11 mouse cellular contexts compared by ENCODE assay signal in the genomic region with DNA sequence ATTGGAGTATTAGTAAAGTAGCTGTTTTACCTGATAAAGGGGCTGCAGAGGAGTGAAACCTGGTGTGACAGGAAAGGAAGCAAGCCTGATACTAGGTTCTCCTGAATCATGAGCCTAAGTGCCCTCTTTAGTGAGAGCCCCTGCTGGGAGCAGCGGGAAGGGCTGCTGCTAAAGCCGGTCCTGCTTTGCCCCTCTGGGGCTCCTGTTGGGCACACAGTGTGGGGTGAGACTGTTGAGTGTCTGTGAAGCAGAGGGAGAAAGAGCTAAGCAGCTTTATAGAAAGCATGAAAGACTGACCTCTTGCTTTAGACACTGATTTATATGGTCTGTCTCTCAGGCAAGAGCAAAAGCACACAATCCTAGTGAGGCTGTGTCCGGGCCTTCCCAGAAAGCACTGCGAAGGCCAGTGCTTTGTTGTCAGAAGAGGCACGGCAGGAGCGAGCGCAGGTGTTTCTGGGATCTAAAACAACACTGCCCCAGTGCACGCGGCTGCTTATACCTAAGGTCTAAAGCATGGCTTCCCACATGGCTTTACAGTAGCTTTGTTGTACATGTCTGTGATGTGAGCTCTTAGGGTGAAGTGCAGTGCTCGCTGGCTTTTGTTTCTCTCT. TPM values are rescaled to one million over a fixed set of nuclear protein-coding genes. Genes with fewer than 3 reads are reported as not detected.
A peak's percentile ranks its signal among the peaks of the same experiment; 100 is the strongest.
DNase-seq lines count a peak whose midpoint lies in the region; ATAC-seq and TF ChIP-seq lines count a peak whose summit lies in the region.
"Had no signal": no experiment of that assay in that cellular context is flagged by ENCODE, and none has a peak within 500 bp of the region (broad histone marks: within the 10 kb centered on the region; RNA-seq: fewer than 3 reads in every experiment).

No protein-coding gene starts in this region.

- no peaks in the 10 kb centered on the region for H3K27me3 ChIP-seq in heart, postnatal 0 days (ENCODE audit: control insufficient read depth, insufficient read depth, low read length)
- no peaks in the 10 kb centered on the region for H3K27me3 ChIP-seq in forebrain, embryonic 12.5 days
- H3K27me3 ChIP-seq in limb, embryonic 12.5 days: no peaks in the 10 kb centered on the region
- no peaks in the 10 kb centered on the region for H3K27me3 ChIP-seq in stomach, postnatal 0 days (ENCODE audit: control insufficient read depth, insufficient read depth, low read length)
- H3K27me3 ChIP-seq: CH12.LX had no signal

- TF ChIP-seq CTCF in heart, postnatal 0 days (IDR thresholded peaks at IDR 0.05; ENCODE audit: low read depth): no peak
- TF ChIP-seq CTCF in stomach, postnatal 0 days (IDR thresholded peaks at IDR 0.05; ENCODE audit: low read depth): no peak

- no peak overlapping the region for H3K27ac ChIP-seq in heart, postnatal 0 days (ENCODE audit: low read depth)
- peak overlapping the region; percentile 79 for H3K27ac ChIP-seq in forebrain, embryonic 12.5 days
- H3K27ac ChIP-seq in limb, embryonic 12.5 days: 0 out of 2 replicates have a peak overlapping the region, but pooled peaks have one; percentile 54
- H3K27ac ChIP-seq in stomach, postnatal 0 days (replicated peaks): no peak overlapping the region; the same call in 1 of the 2 replicates

- no peaks in the 10 kb centered on the region for H3K9me3 ChIP-seq in heart, postnatal 0 days (replicated peaks; ENCODE audit: control insufficient read depth, low read length)
- no peaks in the 10 kb centered on the region for H3K9me3 ChIP-seq in forebrain, embryonic 12.5 days
- H3K9me3 ChIP-seq in limb, embryonic 12.5 days: no peaks in the 10 kb centered on the region
- H3K9me3 ChIP-seq in stomach, postnatal 0 days (ENCODE audit: control insufficient read depth, low read length): no peaks in the 10 kb centered on the region

- TF ChIP-seq EP300 in heart, postnatal 0 days (IDR thresholded peaks at IDR 0.05; ENCODE audit: low read depth): no peak
- TF ChIP-seq EP300 in stomach, postnatal 0 days (optimal IDR thresholded peaks at IDR 0.05): no peak

- intact Hi-C loops in heart, postnatal 14 days (cut with DNase I): loop anchor here (5.0 kb wide), 1 partner anchor 858 kb away; a partner anchor contains a TSS

- H3K4me2 ChIP-seq in heart, postnatal 0 days (ENCODE audit: low read depth, low read length): no peak overlapping the region
- H3K4me2 ChIP-seq in forebrain, embryonic 12.5 days: peak overlapping the region; percentile 26
- no peak overlapping the region for H3K4me2 ChIP-seq in limb, embryonic 12.5 days
- no peak overlapping the region for H3K4me2 ChIP-seq in stomach, postnatal 0 days (replicated peaks; ENCODE audit: low read depth)

- H3K36me3 ChIP-seq in heart, postnatal 0 days (replicated peaks; ENCODE audit: control insufficient read depth, insufficient read depth, low read length): no peaks in the 10 kb centered on the region
- peaks cover 3% of the 10 kb centered on the region for H3K36me3 ChIP-seq in forebrain, embryonic 12.5 days (replicated peaks)
- peaks cover 13% of the 10 kb centered on the region; the same call in 1 of the 2 replicates for H3K36me3 ChIP-seq in limb, embryonic 12.5 days
- no peaks in the 10 kb centered on the region for H3K36me3 ChIP-seq in stomach, postnatal 0 days (ENCODE audit: control insufficient read depth, insufficient read depth, low read length)

- H3K4me3 ChIP-seq in heart, postnatal 0 days (ENCODE audit: low read depth, low read length): no peak overlapping the region
- H3K4me3 ChIP-seq in forebrain, embryonic 12.5 days (replicated peaks): no peak overlapping the region
- no peak overlapping the region for H3K4me3 ChIP-seq in limb, embryonic 12.5 days (replicated peaks)
- no peak overlapping the region for H3K4me3 ChIP-seq in stomach, postnatal 0 days (ENCODE audit: low read depth, low read length)

- no peak overlapping the region; the same call in 1 of the 2 replicates for H3K9ac ChIP-seq in heart, postnatal 0 days (replicated peaks; ENCODE audit: low read depth, low read length)
- H3K9ac ChIP-seq in forebrain, embryonic 12.5 days: no peak overlapping the region
- H3K9ac ChIP-seq in limb, embryonic 12.5 days (replicated peaks): no peak overlapping the region
- no peak overlapping the region for H3K9ac ChIP-seq in stomach, postnatal 0 days (ENCODE audit: low read length)

- peak; percentile 44; the same call in 1 of the 2 replicates for ATAC-seq in heart, postnatal 0 days (ENCODE audit: insufficient read depth, low read depth)
- peak; percentile 55 for ATAC-seq in forebrain, embryonic 12.5 days (ENCODE audit: low FRiP score)
- no peak for ATAC-seq in limb, embryonic 12.5 days (ENCODE audit: insufficient number of reproducible peaks, insufficient read depth, low FRiP score, low TSS enrichment, low read depth)
- ATAC-seq in stomach, postnatal 0 days (ENCODE audit: low FRiP score, low TSS enrichment): peak; percentile 70; the same call in 1 of the 2 replicates
- ATAC-seq: inflammation-experienced regulatory T-cells, adult 6 months had no signal

- no peak for DNase-seq in heart, postnatal 0 days (ENCODE audit: low spot score)
- no peak for DNase-seq in heart, postnatal 14 days
- DNase-seq in stomach, postnatal 0 days (ENCODE audit: low spot score): no peak
- no peak for DNase-seq in adrenal gland, postnatal 10 days
- no peak for DNase-seq in T-cell, adult 2 months (ENCODE audit: low spot score)
- DNase-seq in thymus, postnatal 10 days (ENCODE audit: low spot score in 2 of 2): no peak
- DNase-seq: thymus, adult 2 months had no signal

- H3K4me1 ChIP-seq in heart, postnatal 0 days (ENCODE audit: control insufficient read depth, insufficient read depth): no peaks in the 10 kb centered on the region
- H3K4me1 ChIP-seq in forebrain, embryonic 12.5 days: peaks cover 28% of the 10 kb centered on the region
- H3K4me1 ChIP-seq in limb, embryonic 12.5 days (replicated peaks): peaks cover 22% of the 10 kb centered on the region
- H3K4me1 ChIP-seq in stomach, postnatal 0 days (replicated peaks; ENCODE audit: control insufficient read depth, insufficient read depth): no peaks in the 10 kb centered on the region

- 43% methylated on average over 10 of the region's 10 CpGs for WGBS in heart, postnatal 0 days
- WGBS in forebrain, embryonic 12.5 days: 9% methylated on average over 10 of the region's 10 CpGs
- 35% methylated on average over 10 of the region's 10 CpGs for WGBS in limb, embryonic 12.5 days
- WGBS in stomach, postnatal 0 days: 42% methylated on average over 10 of the region's 10 CpGs

RNA-seq across cellular contexts. Expression of a gene that starts 21.1 kb away (rescaled TPM):
- total RNA-seq in heart, postnatal 0 days (2014; rRNA removed; ENCODE audit: low replicate concordance): 18.2 and 34.0 TPM in 2 replicates
- 15.4 and 16.9 TPM in 2 replicates for polyA plus RNA-seq in heart, postnatal 0 days (2015; fragmentation: Nextera tagmentation; extraction: Ambion mirVana)
- total RNA-seq in heart, postnatal 14 days (2021): 10 to 100 TPM; 36.6 to 36.9 TPM
- 46.9 and 51.4 TPM in 2 replicates for polyA plus RNA-seq in forebrain, embryonic 12.5 days (2016; fragmentation: Nextera tagmentation; extraction: Ambion mirVana)
- 50.1 and 51.5 TPM in 2 replicates for polyA plus RNA-seq in limb, embryonic 12.5 days (2016; fragmentation: Nextera tagmentation; extraction: Ambion mirVana)
- 23.1 and 24.2 TPM in 2 replicates for polyA plus RNA-seq in stomach, postnatal 0 days (2015; fragmentation: Nextera tagmentation; extraction: Ambion mirVana)
- total RNA-seq in adrenal gland, postnatal 10 days (2021): 10 to 100 TPM; 29.6 to 37.9 TPM

Comparison
In these comparisons a context has a peak if more than half of its experiments do, and no peak if none do; other contexts are left out.
1. H3K27ac ChIP-seq: peak in forebrain, embryonic 12.5 days (single experiment) and limb, embryonic 12.5 days (single experiment); none in heart, postnatal 0 days (single experiment) and stomach, postnatal 0 days (single experiment).